Mouse (Mus musculus) embryo, embryonic 9.5 days (tissue): ENCODE results near the gene Npc2.

Experiments
- DNase-seq: peaks from one replicate; pipeline ENCODE4 v3.0.0-alpha.2; 2017; ENCODE audit errors: extremely low spot score

Npc2 gene

GRCm38 (mm10) chr12:84728421-84728820 is 44.5 kb downstream of the Npc2 start:
- no peak for DNase-seq

DNA sequence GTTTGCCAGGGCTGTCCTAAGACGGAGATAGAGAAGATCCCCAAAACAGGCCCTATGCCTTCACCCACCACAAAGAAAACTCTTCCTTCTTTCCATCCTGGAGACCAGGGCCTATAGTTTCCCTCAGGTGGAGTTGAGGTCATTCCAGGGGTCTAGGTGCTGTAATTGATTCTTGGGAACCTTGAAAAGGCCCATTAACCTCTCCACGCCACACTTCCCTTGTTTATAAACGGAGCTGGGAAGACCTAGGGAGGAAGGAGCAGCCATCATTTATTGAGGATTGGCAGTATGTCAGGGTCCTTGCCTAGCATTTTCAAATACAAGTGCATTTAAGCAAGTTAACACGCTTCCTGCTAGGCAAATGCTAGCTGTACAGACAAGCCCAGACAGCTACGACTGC is 45.5 kb downstream of the Npc2 start:
- no peak for DNase-seq

GRCm38 (mm10) chr12:84726986-84727385 is 46.0 kb downstream of the Npc2 start:
- no peak for DNase-seq

DNA sequence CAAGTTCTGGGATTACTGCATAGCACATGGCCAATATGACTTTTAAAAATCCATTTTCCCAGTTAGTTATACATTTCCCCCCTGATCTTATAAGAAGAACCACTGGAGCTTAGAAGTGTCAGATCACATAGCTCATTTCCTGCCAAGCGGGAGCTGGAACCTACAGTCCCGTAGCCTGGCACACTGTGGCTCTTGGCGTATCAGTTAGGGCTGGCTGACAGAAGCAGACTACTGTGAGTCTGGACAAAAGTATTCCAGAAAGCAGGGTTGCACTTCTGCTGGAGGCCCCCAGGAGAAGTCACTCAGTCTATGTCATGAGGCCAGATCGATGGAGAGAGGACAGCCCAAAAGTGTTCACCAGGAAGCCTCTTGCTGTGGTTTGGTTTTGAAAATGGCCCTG is 46.6 kb downstream of the Npc2 start:
- DNase-seq, result no peak

DNA sequence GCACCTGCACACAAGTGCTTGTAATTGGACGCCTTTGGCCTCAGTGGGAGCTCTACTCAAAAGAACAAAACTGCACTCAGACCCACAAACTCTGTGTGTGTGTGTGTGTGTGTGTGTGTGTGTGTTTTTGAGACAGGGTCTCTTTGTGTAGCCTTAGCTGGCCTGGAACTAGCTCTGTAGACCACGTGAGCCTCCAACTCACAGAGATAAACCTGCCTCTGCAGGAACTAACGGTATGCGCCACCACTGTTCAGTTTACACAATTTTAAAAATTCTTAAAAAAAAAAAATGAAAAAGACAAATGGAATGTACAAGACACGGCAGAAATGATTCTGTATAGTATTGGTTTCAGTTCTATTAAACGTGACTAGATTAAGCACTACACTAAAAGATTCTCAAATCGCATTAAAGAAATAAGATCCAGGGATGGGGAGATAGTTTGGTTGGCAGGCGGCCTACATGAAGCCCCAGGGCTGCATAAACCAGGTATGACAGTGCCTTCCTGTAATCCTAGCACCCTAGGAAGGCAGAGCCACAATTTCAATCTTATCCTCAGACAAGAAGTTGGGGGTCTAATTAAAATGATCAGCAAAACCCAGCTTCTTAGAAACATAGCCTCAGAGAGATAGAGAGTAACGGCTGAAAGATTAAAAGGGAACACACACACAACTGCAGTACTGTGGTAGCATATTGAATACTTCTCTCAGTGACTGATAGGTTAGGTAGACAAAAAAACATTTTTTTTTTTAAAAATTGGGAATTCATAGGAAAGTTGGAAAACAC is 54.3 kb downstream of the Npc2 start:
- no peak for DNase-seq

GRCm38 (mm10) chr12:84714578-84714977 is 58.4 kb downstream of the Npc2 start:
- no peak for DNase-seq

DNA sequence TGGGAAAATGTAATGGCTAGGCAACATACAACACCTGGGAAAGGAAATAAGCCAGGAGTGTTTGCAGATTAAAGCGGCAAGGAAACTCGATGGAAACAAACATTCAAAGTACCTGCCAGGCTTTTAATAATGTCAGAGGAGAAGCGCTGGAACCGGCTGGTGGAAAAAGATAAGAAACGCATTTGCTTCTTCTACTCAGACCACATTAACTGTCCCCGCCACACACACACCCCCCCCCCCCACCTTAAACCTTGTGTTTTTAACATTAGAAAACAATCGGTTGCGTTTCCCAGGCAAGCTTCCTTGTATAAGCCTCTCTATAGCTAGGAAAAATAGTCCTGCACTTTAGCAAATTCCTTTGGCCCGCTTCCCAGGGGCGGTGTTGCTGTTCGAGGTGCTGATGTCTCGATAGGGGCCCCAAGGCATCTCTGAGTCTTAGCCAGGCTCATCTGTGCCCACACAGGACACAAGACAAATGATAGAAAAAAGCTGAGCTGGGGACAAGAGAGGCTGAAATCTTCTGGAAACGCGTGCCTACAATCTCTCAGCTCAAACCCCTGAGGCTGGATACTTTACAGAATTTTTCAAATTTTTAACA is 63.0 kb downstream of the Npc2 start:
- DNase-seq, result no peak

DNA sequence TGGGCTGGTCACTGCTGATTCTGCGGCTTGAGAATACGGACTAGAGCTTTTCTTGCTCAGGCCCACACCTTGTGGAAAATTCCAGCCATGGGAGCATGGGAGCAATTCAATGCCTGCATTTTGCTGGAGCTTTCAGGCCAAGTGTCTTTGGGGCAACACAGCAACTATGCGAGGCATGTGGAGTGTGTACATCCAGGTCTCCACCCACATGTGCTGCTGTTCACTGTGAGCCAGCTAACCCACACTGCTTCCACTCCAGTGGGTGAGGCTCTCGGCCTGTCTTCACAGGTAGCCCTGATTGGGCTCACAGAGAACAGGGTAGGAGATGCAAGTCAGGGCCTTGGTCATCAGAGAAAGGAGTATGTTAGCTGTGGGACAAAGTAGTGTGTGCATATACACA is 65.1 kb downstream of the Npc2 start:
- DNase-seq, result no peak

GRCm38 (mm10) chr12:84706886-84707285 is 66.1 kb downstream of the Npc2 start:
- no peak for DNase-seq
